Mouse (Mus musculus) C2C12 (cell line): ENCODE measurements around the gene Dcaf15. TPM values are rescaled to one million over a fixed set of nuclear protein-coding genes. Genes with fewer than 3 reads are reported as not detected.
A peak's percentile ranks its signal among the peaks of the same experiment; 100 is the strongest.

Source experiments
- H3K27me3 ChIP-seq: one replicate; pipeline ENCODE4 v1.6.1; 2011; ENCODE audit not compliant: control insufficient read depth, insufficient read depth, insufficient read length
- H3K36me3 ChIP-seq: one replicate; pipeline ENCODE4 v1.6.1; 2011; ENCODE audit not compliant: control insufficient read depth, insufficient read depth
- H3K4me3 ChIP-seq: one replicate; pipeline ENCODE4 v1.5.1; 2011; ENCODE audit warnings: mild to moderate bottlenecking, control low read depth; ENCODE audit not compliant: poor library complexity, insufficient read depth, severe bottlenecking
- H3K79me2 ChIP-seq: one replicate; pipeline ENCODE4 v1.6.1; 2011; ENCODE audit not compliant: control insufficient read depth, insufficient read depth
- H3K79me3 ChIP-seq: one replicate; pipeline ENCODE4 v1.6.1; 2011; ENCODE audit warnings: low read depth, control low read depth
- H3ac ChIP-seq: one replicate; pipeline ENCODE3; 2011; ENCODE audit warnings: low read depth; ENCODE audit not compliant: control insufficient read depth, insufficient read length
- CEBPB ChIP-seq: IDR thresholded peaks from one replicate; pipeline ENCODE4 v1.6.1; 2011; ENCODE audit warnings: low read depth, mild to moderate bottlenecking, control low read depth, moderate library complexity
- CTCF ChIP-seq: IDR thresholded peaks from one replicate; pipeline ENCODE4 v1.5.1; 2011; ENCODE audit not compliant: control insufficient read depth, insufficient read depth, insufficient read length
- FOSL1 ChIP-seq: IDR thresholded peaks from one replicate; pipeline ENCODE4 v1.8.0; 2011; ENCODE audit warnings: mild to moderate bottlenecking, low read length; ENCODE audit not compliant: poor library complexity, insufficient read depth, severe bottlenecking
- MAX ChIP-seq: IDR thresholded peaks from one replicate; pipeline ENCODE4 v1.6.1; 2011; ENCODE audit warnings: mild to moderate bottlenecking, control low read depth
- MYOD1 ChIP-seq: IDR thresholded peaks from one replicate; pipeline ENCODE4 v1.6.1; 2011; ENCODE audit warnings: low read depth; ENCODE audit not compliant: control insufficient read depth, insufficient read length
- MYOG ChIP-seq: IDR thresholded peaks from one replicate; pipeline ENCODE4 v1.6.1; 2011; ENCODE audit not compliant: control insufficient read depth, insufficient read length; ENCODE audit errors: extremely low read depth
- USF1 ChIP-seq: IDR thresholded peaks from one replicate; pipeline ENCODE4 v1.6.1; 2011; ENCODE audit warnings: low read depth, mild to moderate bottlenecking, control low read depth, moderate library complexity
- polyA plus RNA-seq: library from polyadenylated mRNA; unstranded; fragments of >200 nt; fragmentation: generic; extraction: Trizol; gene quantifications from one replicate; pipeline ENCODE4 v1.2.1, GENCODE M21; 2012; ENCODE audit warnings: missing spikeins

Gene Dcaf15
- polyA plus RNA-seq, 1 experiment: 45.2 TPM

DNA sequence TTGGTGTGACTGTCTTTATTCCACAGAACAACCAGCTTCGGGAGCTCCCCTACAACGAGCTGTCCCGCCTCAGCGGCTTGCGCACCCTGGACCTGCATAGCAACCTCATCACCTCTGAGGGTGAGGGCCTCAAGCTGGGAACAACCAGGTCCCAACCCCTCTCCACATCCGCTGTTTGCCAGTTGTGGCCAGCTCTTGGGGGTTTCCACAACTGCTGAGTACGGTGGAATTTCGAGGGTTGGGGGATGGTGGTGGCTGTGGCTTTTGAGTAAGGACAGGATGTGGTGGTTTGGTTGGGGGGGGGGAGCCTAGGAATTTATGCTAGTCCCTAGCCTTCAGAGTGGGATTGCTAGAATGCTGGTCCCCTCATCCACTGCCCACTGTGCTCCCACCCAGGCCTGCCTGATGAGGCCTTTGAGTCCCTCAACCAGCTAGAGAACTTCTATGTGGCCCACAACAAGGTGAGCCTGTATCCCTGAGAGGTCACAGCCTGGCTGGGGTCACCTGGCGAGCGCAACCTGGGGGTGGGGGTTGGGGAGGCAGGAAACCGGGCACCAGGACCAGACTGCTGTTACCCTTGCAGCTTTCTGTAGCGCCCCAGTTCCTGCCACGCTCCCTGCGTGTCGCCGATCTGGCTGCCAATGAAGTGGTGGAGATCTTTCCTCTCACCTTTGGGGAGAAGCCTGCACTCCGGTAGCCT is 22.8 kb upstream of the Dcaf15 start:
- H3K79me2 ChIP-seq: no peaks in the 10 kb centered on the region
- H3K4me3 ChIP-seq: no peak overlapping the region
- no peaks in the 10 kb centered on the region for H3K27me3 ChIP-seq
- H3K79me3 ChIP-seq: no peaks in the 10 kb centered on the region
- TF ChIP-seq MYOG (no peak), CTCF (no peak), MYOD1 (no peak), USF1 (no peak), MAX (no peak), FOSL1 (no peak), CEBPB (no peak)
- H3K36me3 ChIP-seq: peaks cover 11% of the 10 kb centered on the region
- H3ac ChIP-seq: no peak overlapping the region

DNA sequence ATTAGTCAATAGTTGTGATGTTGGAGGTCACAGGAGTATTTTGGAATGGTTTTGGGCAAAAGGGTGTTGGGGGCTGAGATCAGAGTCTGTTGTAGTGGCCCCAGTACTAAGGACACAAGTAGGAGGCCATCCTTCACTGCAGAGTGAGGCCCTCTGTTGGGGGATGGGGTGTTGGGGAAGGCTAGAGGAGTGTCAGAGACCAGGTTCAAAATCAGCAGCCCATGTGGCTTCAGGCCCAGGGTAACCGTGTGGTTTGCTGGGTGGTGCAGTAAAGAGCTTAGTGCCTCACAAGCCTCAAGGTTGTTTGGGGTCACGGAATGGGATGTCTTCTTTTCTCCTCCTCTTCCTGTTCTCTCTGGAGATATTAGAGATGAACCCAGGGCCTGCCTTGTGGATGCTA is 22.2 kb upstream of the Dcaf15 start:
- no peaks in the 10 kb centered on the region for H3K79me2 ChIP-seq
- no peak for TF ChIP-seq MYOG
- TF ChIP-seq USF1: no peak
- no peak for TF ChIP-seq CEBPB
- TF ChIP-seq CTCF: no peak
- TF ChIP-seq FOSL1: no peak
- no peak for TF ChIP-seq MYOD1
- no peak for TF ChIP-seq MAX
- no peaks in the 10 kb centered on the region for H3K27me3 ChIP-seq
- H3K79me3 ChIP-seq: no peaks in the 10 kb centered on the region
- no peak overlapping the region for H3ac ChIP-seq
- H3K4me3 ChIP-seq: no peak overlapping the region
- peaks cover 11% of the 10 kb centered on the region for H3K36me3 ChIP-seq

DNA sequence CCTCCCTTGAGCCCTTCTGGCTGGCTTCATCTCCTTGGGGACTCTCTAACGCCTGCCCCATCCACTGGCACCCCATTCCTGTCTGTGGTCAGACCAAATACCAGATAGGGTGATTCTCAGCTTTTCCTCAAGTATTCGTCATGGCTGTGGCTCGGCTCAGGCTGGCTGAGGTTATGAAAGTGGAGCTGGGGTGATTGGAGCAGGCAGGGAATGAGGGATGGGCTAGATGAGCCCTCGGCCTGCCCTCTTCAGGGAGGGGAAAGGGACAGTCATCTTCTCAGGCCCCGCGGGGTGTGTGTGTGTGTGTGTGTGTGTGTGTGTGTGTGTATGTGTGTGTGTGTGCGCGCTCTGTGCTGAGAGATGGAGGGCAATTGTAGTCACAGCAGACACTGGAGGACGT is 21.1 kb upstream of the Dcaf15 start, which contains the start of gene Podnl1:
TSS of gene Podnl1 (plus strand) at position 334 of the 400 bp plus-strand sequence.
- Histone ChIP-seq H3ac (peak within 1 kb of the TSS; percentile 68), H3K36me3 (peaks cover 1% of the 10 kb centered on the region), H3K79me3 (no peaks in the 10 kb centered on the region), H3K27me3 (no peaks in the 10 kb centered on the region), H3K4me3 (no peak within 1 kb of the TSS), H3K79me2 (no peaks in the 10 kb centered on the region)
- TF ChIP-seq USF1 (no peak), CEBPB (no peak), FOSL1 (no peak), MYOD1 (no peak), MAX (peak; percentile 15), MYOG (no peak), CTCF (no peak)

DNA sequence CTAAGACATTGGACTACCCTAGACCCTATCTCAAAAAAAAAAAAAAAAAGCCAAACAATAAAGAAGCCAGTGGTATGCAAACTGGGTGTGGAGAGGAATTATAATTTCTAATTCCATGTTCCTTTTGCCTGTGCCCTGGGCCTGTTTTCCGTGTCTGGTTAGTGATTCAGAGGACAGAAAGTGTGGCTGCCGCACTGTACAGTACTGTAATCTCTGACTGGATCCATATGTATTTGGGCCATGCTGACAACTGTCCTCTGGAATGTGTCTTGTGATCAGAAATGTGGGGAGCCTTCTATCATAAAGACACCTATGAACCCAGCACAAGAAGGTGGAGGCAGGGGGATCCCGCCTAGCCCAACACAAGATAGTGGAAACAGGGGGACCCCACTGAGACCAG is 17.6 kb upstream of the Dcaf15 start:
- H3K36me3 ChIP-seq: no peaks in the 10 kb centered on the region
- TF ChIP-seq USF1: no peak
- no peak for TF ChIP-seq MAX
- no peak for TF ChIP-seq FOSL1
- no peak for TF ChIP-seq CTCF
- no peak for TF ChIP-seq CEBPB
- TF ChIP-seq MYOG: no peak
- TF ChIP-seq MYOD1: no peak

DNA sequence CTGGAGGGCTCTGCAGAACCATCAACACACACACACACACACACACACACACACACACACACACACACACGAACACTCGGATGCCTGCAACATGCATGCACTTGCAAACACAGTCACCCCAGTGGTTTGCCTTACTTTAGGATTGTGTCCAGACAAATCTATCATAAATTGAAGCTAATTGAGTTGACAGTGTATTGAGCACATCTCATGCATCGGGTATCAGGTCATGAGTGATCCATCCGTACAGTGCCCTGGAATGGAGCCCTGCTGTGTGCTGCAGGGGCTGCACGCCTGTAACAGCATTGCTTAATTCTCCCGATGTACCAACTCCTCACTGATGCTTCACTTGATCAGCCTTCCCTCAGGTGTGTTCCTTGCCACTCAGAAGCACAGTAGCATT is 11.1 kb upstream of the Dcaf15 start:
- Histone ChIP-seq H3K79me2 (no peaks in the 10 kb centered on the region), H3ac (no peak overlapping the region)
- TF ChIP-seq MYOG: no peak
- TF ChIP-seq USF1: no peak
- no peak for TF ChIP-seq FOSL1
- no peak for TF ChIP-seq MYOD1
- no peak for TF ChIP-seq CEBPB
- no peak for TF ChIP-seq MAX
- TF ChIP-seq CTCF: no peak

More for the DNA sequence above, 17.6 kb upstream of the Dcaf15 start:
- H3K79me2 ChIP-seq: no peaks in the 10 kb centered on the region
- no peaks in the 10 kb centered on the region for H3K79me3 ChIP-seq
- H3ac ChIP-seq: no peak overlapping the region
- H3K27me3 ChIP-seq: no peaks in the 10 kb centered on the region
- no peak overlapping the region for H3K4me3 ChIP-seq

More for the DNA sequence above, 11.1 kb upstream of the Dcaf15 start:
- no peaks in the 10 kb centered on the region for H3K79me3 ChIP-seq
- H3K27me3 ChIP-seq: no peaks in the 10 kb centered on the region
- H3K4me3 ChIP-seq: no peak overlapping the region
- H3K36me3 ChIP-seq: no peaks in the 10 kb centered on the region
